Mouse (Mus musculus) cerebellum, postnatal 36 days (tissue): ENCODE measurements at regions not wholly inside any gene's neighbourhood (a gene's known extent, or its start where the extent isn't known, plus 50 kb on each side); places are given as distances from the start of the nearest gene placed in this dataset.

Experiments
- DNase-seq, 2 experiments: peaks; one replicate each; pipeline ENCODE4 v3.0.0; 2021 to 2022; ENCODE audit warnings: mixed read lengths in 2 of 2

GRCm38 (mm10) chr13:32649982-32650381 lies 133.8 kb downstream of the Mylk4 start:
- DNase-seq = no peak

DNA sequence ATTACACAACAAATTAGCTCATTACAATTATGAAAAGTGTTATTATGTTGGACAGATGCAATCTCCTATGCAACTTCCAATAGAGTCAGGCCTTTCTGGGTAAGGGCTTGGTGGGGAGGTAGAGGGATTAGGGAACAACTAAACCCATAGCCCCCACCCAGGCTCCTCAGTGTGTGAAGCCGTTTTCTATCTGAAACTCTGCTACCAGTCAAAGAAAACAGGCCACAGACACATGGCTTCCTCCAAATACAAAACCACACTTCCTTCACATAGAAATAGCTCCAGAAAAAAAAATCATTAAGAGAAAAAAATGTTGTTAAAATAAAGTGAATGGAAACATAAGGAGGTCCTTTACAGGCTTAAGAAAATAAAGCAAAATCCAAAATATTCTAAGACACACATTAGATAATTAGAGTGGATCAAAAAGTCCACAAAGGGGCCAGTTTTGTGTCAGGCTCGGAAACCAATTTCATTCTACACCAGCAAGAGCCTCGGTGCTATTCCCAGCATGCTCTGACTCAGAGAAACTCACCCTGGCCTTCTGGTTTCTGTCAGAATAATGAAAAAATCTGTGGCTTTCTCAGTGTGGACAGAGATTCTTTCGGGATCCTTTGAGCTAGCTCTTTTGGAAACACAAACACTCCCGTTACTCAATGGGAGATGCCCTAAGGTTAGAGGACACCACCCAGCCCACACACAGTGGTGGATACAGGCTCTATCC lies 140.6 kb downstream of the Mylk4 start:
- DNase-seq = no peak

DNA sequence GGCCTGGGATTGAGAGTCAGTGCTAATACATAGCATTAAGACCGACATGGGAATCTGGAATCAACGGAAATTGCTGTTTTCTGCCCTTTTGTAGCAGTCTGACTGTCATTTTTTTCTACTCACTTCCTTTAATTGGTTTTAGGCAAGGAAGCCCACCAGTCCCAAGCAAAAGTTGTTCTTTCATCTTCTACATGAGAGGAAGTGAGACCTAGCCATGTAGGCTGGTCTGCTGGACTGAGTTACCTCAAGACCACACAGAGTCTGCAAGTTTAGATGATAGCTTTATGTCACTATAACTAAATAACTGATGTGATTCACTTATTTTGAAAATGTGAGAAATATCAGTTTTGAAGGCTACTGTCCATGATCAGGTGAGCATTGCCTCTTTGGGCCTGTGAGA lies 142.8 kb downstream of the Mylk4 start:
- no peak for DNase-seq

- DNase-seq = no peak
Measured at GRCm38 (mm10) chr13:32630122-32630732, 153.5 kb downstream of the Mylk4 start.

GRCm38 (mm10) chr13:32613916-32614315 lies 169.8 kb downstream of the Mylk4 start:
- DNase-seq = no peak

- DNase-seq = no peak
Measured at GRCm38 (mm10) chr13:32611551-32612295, 172.0 kb downstream of the Mylk4 start.

- DNase-seq = no peak
Measured at GRCm38 (mm10) chr13:32610970-32611369, 172.8 kb downstream of the Mylk4 start.

DNA sequence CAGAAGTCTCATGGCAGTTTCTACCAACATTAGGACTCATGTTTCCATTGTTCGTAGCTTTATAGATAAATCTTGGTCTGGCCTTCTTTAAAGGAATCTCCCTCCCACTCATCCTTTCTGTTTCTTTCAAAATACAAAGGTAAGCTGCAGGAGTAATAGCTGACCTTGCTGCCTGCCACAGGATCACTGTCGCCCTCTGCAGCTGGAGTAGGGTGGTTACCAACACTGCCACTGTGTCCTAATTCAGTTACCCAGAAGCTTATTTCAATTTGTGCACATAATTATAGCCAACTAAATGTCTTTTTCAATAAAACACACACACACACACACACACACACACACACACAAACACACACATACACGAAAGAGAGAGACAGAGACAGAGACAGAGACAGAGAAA lies 175.3 kb downstream of the Mylk4 start:
- no peak for DNase-seq

DNA sequence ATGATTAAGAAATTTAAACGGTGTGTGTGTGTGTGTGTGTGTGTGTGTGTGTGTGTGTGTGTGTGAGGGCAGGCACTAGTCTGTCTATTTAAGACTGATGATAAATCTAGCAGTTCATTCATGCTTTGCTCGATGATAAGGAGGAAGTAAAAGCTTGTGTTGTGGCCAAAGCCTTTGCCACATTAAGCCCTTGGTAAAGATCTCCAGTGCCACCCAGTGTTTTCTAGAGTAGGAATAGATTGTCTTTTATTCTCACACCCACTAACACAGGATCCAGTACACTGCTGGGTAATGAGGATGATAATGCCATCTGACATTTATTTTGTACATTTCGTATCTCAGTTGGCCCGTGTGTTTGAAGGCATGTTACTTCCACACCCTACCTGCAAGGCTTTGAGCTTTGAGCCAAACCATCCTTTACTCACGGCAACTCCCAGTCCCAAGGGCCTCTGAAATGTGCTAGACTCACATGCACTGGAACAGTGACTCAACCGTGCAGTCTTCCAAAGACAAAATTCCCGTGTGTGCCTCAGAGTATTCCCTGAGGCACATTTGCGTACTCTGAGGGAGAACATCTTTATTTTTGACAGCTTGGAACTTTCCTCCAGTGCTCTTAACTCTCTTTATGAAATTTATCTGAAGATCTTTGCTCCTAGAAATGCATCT lies 179.7 kb downstream of the Mylk4 start:
- DNase-seq = no peak

- no peak for DNase-seq
Measured at GRCm38 (mm10) chr13:32601315-32601714, 182.4 kb downstream of the Mylk4 start.

DNA sequence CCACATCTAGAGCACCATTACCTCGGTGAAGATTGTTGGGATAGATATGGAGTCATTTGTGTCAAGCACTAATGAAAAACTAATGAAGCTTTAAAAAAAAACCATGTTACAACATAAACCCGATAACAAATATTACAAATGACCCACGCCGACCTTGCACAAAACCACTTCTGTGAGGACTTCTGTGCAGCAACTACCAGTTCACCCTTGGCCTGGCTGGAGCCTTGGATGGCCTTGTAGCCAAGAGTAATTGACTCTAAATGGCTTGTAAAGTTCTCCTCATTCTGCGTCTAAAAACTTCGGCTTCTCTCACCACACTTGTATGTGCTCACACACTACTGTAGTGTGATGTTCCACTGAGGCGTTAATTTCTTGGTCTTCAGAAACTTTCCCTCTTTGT lies 190.1 kb downstream of the Mylk4 start:
- no peak for DNase-seq

DNA sequence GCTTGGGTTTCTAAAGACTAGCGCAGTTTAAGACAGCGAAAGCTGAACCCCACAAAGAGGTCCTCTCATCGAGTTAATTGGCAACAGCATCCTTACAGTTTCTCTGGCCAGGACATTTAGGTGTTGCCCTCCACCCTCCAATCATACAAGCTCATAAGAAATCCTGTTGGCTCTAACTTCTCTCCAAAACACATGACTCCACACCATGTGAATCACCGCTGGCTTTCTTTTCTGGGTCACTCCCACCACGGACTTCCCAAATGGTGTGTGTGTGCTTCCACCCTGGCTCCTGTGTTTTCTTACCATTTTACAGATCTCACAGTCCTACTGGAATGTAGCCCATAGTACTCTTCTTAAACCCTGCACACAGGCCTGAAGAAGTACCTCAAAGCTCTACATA lies 190.6 kb downstream of the Mylk4 start:
- no peak for DNase-seq

GRCm38 (mm10) chr13:32581598-32581997 lies 202.2 kb downstream of the Mylk4 start:
- DNase-seq = no peak

GRCm38 (mm10) chr13:32567850-32568249 lies 215.9 kb downstream of the Mylk4 start:
- DNase-seq = no peak

DNA sequence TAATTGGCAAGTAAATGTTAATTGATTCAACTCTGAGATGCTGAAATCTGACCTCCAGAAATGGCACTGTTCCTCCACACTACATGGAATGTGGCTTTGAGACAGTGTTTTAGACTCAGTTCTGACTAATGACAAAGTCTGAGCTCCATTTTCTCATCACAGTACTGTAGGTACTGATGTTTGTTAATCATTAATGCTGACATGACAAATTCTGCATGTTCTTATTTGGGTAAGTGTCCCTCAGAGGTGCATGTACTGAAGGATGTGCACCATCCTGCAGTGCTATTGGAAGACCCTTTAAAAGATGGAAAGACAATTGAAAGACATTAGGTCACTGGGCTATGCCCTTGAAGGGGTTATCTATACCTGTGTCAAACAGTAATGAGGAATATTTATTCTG lies 222.1 kb upstream of the Gmds start:
- DNase-seq = no peak

- DNase-seq = no peak
Measured at GRCm38 (mm10) chr13:32556396-32556795, 217.9 kb upstream of the Gmds start.

- DNase-seq = no peak
Measured at GRCm38 (mm10) chr13:32555064-32555463, 216.5 kb upstream of the Gmds start.

GRCm38 (mm10) chr13:32554601-32555000 lies 216.1 kb upstream of the Gmds start:
- DNase-seq = no peak

GRCm38 (mm10) chr13:32553136-32553535 lies 214.6 kb upstream of the Gmds start:
- no peak for DNase-seq

- DNase-seq = no peak
Measured at GRCm38 (mm10) chr13:32550113-32550512, 211.6 kb upstream of the Gmds start.

DNA sequence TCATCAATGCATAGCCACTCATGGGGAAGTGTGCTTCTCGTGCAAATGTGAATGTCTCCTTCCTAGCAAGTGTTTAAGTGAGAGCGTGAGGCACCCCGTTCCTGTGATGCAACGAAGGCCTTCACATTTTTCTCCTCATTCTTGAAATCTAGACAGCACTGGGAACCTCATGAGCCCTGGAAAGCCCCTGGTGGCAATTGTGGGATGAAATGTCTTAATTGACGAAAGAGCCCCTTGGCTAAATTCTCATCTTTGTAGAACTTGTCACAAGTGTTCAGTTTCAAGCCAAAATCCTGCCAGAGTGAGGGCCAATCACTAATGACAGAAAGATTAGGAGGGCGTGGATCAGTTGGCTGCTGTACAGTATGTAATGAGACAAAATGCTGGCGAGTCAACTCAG lies 208.6 kb upstream of the Gmds start:
- DNase-seq = no peak

- no peak for DNase-seq
Measured at GRCm38 (mm10) chr13:32544986-32545740, 206.6 kb upstream of the Gmds start.

DNA sequence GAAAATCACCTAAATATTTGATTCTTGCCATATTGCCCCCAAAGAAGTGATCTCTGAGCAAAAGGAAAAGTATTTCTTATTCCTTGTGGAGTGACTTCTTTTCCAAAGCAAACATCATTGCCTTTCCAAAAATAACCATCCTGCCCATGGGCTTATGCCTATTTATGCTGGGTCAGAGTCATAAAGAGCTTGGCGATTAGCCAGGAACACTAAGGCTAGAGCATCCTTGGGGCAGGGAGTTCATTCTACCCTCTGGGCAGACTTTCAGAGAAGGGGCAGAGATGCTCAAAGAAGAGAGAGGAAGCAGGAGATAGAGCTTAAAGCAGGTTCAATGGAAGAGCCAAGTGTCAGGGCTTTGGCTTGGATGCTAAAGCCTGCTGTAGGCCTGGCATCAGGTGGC lies 203.1 kb upstream of the Gmds start:
- DNase-seq = no peak
